Mouse (Mus musculus): ENCODE measurements around the gene Hist1h3a.

DNA sequence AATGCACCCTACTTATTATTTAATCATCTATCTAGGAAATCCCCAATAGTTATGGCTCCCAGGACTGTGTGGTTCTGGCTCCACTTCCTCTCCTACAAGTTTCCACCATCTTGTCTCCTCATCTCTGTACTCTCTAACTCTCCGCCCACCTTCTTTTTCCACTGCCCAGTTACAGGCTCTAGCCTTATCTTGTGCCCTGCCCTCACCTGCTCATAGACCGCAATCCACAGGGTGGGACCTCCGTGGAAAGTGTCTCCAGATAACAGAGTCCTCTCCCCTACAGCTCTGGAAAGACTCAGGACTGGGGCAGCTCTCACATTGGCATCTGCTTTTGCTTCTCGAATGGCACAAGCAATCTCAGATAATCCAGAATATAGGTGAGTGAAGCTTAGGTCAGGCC lies 16.8 kb upstream of the Hist1h3a start:
- TF ChIP-seq CTCF (IDR thresholded peaks at IDR 0.05; ENCODE audit: low read depth, low read length) (no peak), POLR2AphosphoS5 (IDR thresholded peaks at IDR 0.05; ENCODE audit: insufficient replicate concordance, low read depth, low read length) (no peak), GATA2 (IDR thresholded peaks at IDR 0.05; ENCODE audit: borderline replicate concordance, low read depth, low read length) (no peak)

Data from G1E (cell line).